ENCODE assay signal across 7 mouse cellular contexts in genomic region chr2:30474776-30475175, GRCm38 (mm10). TPM values are rescaled to one million over a fixed set of nuclear protein-coding genes. Genes with fewer than 3 reads are reported as not detected.
DNase-seq lines count a peak whose midpoint lies in the region; ATAC-seq and TF ChIP-seq lines count a peak whose summit lies in the region.

No protein-coding gene starts in this region.

- peaks cover 63% of the 10 kb centered on the region for H3K4me1 ChIP-seq in E14TG2a.4 (replicated peaks; ENCODE audit: low read depth, low read length)
- H3K4me1 ChIP-seq in ES-Bruce4 (ENCODE audit: control insufficient read depth, insufficient read depth, low read length), result peaks cover 9% of the 10 kb centered on the region
- H3K4me1 ChIP-seq in hindbrain, embryonic 11.5 days (replicated peaks; ENCODE audit: control insufficient read depth, insufficient read depth, low read length), result peaks cover 7% of the 10 kb centered on the region
- peaks cover 22% of the 10 kb centered on the region for H3K4me1 ChIP-seq in liver, postnatal 0 days (ENCODE audit: insufficient read depth)

- WGBS in hindbrain, embryonic 11.5 days, result 29% methylated on average over 4 of the region's 4 CpGs
- WGBS in liver, postnatal 0 days (ENCODE audit: insufficient replicate concordance), result 42% methylated on average over 4 of the region's 4 CpGs

- no peaks in the 10 kb centered on the region for H3K9me3 ChIP-seq in E14TG2a.4 (ENCODE audit: low read length)
- no peaks in the 10 kb centered on the region for H3K9me3 ChIP-seq in ES-Bruce4 (replicated peaks; ENCODE audit: control insufficient read depth, insufficient read depth, low read length, poor library complexity, severe bottlenecking)
- H3K9me3 ChIP-seq in hindbrain, embryonic 11.5 days (ENCODE audit: control insufficient read depth, low read length), result no peaks in the 10 kb centered on the region
- H3K9me3 ChIP-seq in liver, postnatal 0 days (ENCODE audit: low read length), result no peaks in the 10 kb centered on the region

- TF ChIP-seq CTCF in E14TG2a.4 (conservative IDR thresholded peaks at IDR 0.05; ENCODE audit: low read length) (no peak), ES-Bruce4 (IDR thresholded peaks at IDR 0.05; ENCODE audit: low read depth, low read length) (no peak)
- no peak for TF ChIP-seq CTCF in liver, postnatal 0 days (IDR thresholded peaks at IDR 0.05; ENCODE audit: low read depth)
- no peak for TF ChIP-seq CTCF in left cerebral cortex, adult 2 months (IDR thresholded peaks at IDR 0.05)

- no peak for TF ChIP-seq POLR2A in ES-Bruce4 (IDR thresholded peaks at IDR 0.05; ENCODE audit: insufficient read depth, low read length)

- H3K4me3 ChIP-seq in E14TG2a.4 (replicated peaks; ENCODE audit: low read length), result peak overlapping the region; percentile 89
- H3K4me3 ChIP-seq in ES-Bruce4 (ENCODE audit: low read depth, low read length), result peak overlapping the region; percentile 67
- H3K4me3 ChIP-seq in hindbrain, embryonic 11.5 days (ENCODE audit: low read depth, low read length), result peak overlapping the region; percentile 98
- peak overlapping the region; percentile 60; the same call in 1 of the 2 replicates for H3K4me3 ChIP-seq in liver, postnatal 0 days (ENCODE audit: low read depth, low read length)
- no peak overlapping the region for H3K4me3 ChIP-seq in left cerebral cortex, adult 2 months

- peak overlapping the region; percentile 42 for H3K27ac ChIP-seq in ES-Bruce4 (ENCODE audit: insufficient read depth, low read length)
- H3K27ac ChIP-seq in hindbrain, embryonic 11.5 days (ENCODE audit: low read depth, low read length), result no peak overlapping the region
- no peak overlapping the region for H3K27ac ChIP-seq in liver, postnatal 0 days (ENCODE audit: low read depth)
- no peak overlapping the region for H3K27ac ChIP-seq in left cerebral cortex, adult 2 months

- peak overlapping the region; percentile 71 for H3K4me2 ChIP-seq in hindbrain, embryonic 11.5 days (replicated peaks; ENCODE audit: low read depth, low read length)
- peak overlapping the region; percentile 76 for H3K4me2 ChIP-seq in liver, postnatal 0 days (ENCODE audit: low read depth, low read length)

- intact Hi-C loops in left cerebral cortex, adult 2 months (cut with DNase I), result loop anchor here (5.0 kb wide), 2 partner anchors 138 to 298 kb away; no protein-coding TSS in a partner anchor

- H3K36me3 ChIP-seq in E14TG2a.4 (ENCODE audit: insufficient read depth, low read length) (peaks cover 35% of the 10 kb centered on the region), ES-Bruce4 (ENCODE audit: control insufficient read depth, insufficient read depth, low read length, poor library complexity, severe bottlenecking) (no peaks in the 10 kb centered on the region)
- H3K36me3 ChIP-seq in hindbrain, embryonic 11.5 days (ENCODE audit: control insufficient read depth, insufficient read depth, low read length), result no peaks in the 10 kb centered on the region
- no peaks in the 10 kb centered on the region for H3K36me3 ChIP-seq in liver, postnatal 0 days (replicated peaks; ENCODE audit: insufficient read depth, low read length)

- no peak for TF ChIP-seq EP300 in ES-Bruce4 (IDR thresholded peaks at IDR 0.05; ENCODE audit: insufficient read depth, low read depth, low read length)
- no peak for TF ChIP-seq EP300 in liver, postnatal 0 days (IDR thresholded peaks at IDR 0.05; ENCODE audit: low read depth)

- H3K9ac ChIP-seq in ES-Bruce4 (ENCODE audit: low read depth, poor library complexity, severe bottlenecking), result peak overlapping the region; percentile 80
- peak overlapping the region; percentile 12; the same call in 1 of the 2 replicates for H3K9ac ChIP-seq in hindbrain, embryonic 11.5 days (ENCODE audit: low read depth, low read length)
- no peak overlapping the region for H3K9ac ChIP-seq in liver, postnatal 0 days (replicated peaks)

- H3K27me3 ChIP-seq in E14TG2a.4 (ENCODE audit: insufficient read depth, low read length), result peaks cover 21% of the 10 kb centered on the region
- no peaks in the 10 kb centered on the region for H3K27me3 ChIP-seq in ES-Bruce4 (ENCODE audit: control insufficient read depth, insufficient read depth, low read length, poor library complexity, severe bottlenecking)
- H3K27me3 ChIP-seq in hindbrain, embryonic 11.5 days (ENCODE audit: control insufficient read depth, insufficient read depth, low read length), result no peaks in the 10 kb centered on the region
- peaks cover 46% of the 10 kb centered on the region for H3K27me3 ChIP-seq in liver, postnatal 0 days (ENCODE audit: insufficient read depth, low read length)

- ATAC-seq in hindbrain, embryonic 11.5 days (ENCODE audit: low FRiP score), result no peak
- no peak for ATAC-seq in liver, postnatal 0 days

- no peak for DNase-seq in hindbrain, embryonic 11.5 days (ENCODE audit: low spot score)
- DNase-seq in liver, postnatal 0 days, result no peak
- no peak for DNase-seq in left cerebral cortex, adult 2 months (ENCODE audit: extremely low spot score in 1 of 2, low spot score in 2 of 2)
- no peak for DNase-seq in cerebellum, postnatal 36 days
- DNase-seq in adrenal gland, postnatal 4 days (ENCODE audit: low spot score in 2 of 2), result no peak

RNA-seq across cellular contexts. Expression of gene Ier5l, which starts 0.8 kb away (rescaled TPM):
- 5.3 and 6.2 TPM in 2 replicates for polyA plus RNA-seq in ES-Bruce4 (2011; ENCODE audit: insufficient read depth, insufficient read length, low read depth, missing spikeins)
- 6.3 and 6.8 TPM in 2 replicates for polyA plus RNA-seq in hindbrain, embryonic 11.5 days (2014; fragmentation: Nextera tagmentation; extraction: Ambion mirVana)
- 0.31 and 0.69 TPM in 2 replicates for polyA plus RNA-seq in liver, postnatal 0 days (2015; fragmentation: Nextera tagmentation; extraction: Ambion mirVana)
- total RNA-seq in left cerebral cortex, adult 2 months (2021), result 10 to 100 TPM; 20.9 to 25.3 TPM
- 10 to 100 TPM; 10.6 to 11.6 TPM for total RNA-seq in adrenal gland, postnatal 4 days (2021)

RNA-seq across cellular contexts. Expression of gene Ptpa, which starts 58.9 kb away (rescaled TPM):
- 83.1 and 91.6 TPM in 2 replicates for polyA plus RNA-seq in ES-Bruce4 (2011; ENCODE audit: insufficient read depth, insufficient read length, low read depth, missing spikeins)
- 55.4 and 62.8 TPM in 2 replicates for polyA plus RNA-seq in hindbrain, embryonic 11.5 days (2014; fragmentation: Nextera tagmentation; extraction: Ambion mirVana)
- 65.6 and 76.8 TPM in 2 replicates for polyA plus RNA-seq in liver, postnatal 0 days (2015; fragmentation: Nextera tagmentation; extraction: Ambion mirVana)
- 100 to 1,000 TPM; 177 to 178 TPM for total RNA-seq in left cerebral cortex, adult 2 months (2021)
- total RNA-seq in adrenal gland, postnatal 4 days (2021), result 100 to 1,000 TPM; 165 to 169 TPM

RNA-seq across cellular contexts. Expression of gene Crat, which starts 59.2 kb away (rescaled TPM):
- 8.9 and 12.3 TPM in 2 replicates for polyA plus RNA-seq in ES-Bruce4 (2011; ENCODE audit: insufficient read depth, insufficient read length, low read depth, missing spikeins)
- polyA plus RNA-seq in hindbrain, embryonic 11.5 days (2014; fragmentation: Nextera tagmentation; extraction: Ambion mirVana), result 21.5 and 27.5 TPM in 2 replicates
- 57.5 and 64.3 TPM in 2 replicates for polyA plus RNA-seq in liver, postnatal 0 days (2015; fragmentation: Nextera tagmentation; extraction: Ambion mirVana)
- 10 to 100 TPM; 56.5 to 58.2 TPM for total RNA-seq in left cerebral cortex, adult 2 months (2021)
- total RNA-seq in adrenal gland, postnatal 4 days (2021), result 10 to 100 TPM; 77.6 to 90.3 TPM
